Mouse (Mus musculus): Measurements from ENCODE around the gene Cdk17. TPM values are rescaled to one million over a fixed set of nuclear protein-coding genes. Genes with fewer than 3 reads are reported as not detected.
"Not testable (repeated sequence)": the region's sequence is repeated elsewhere in the genome, so short reads cannot be mapped to it uniquely, and the experiment has no call there.

The Cdk17 gene
- polyA plus RNA-seq, 1 experiment from 2014 or later = 15.2 TPM

- Histone ChIP-seq H3K9ac (no peak overlapping the region), H3K27me3 (no peaks in the 10 kb centered on the region), H3K9me3 (no peaks in the 10 kb centered on the region), H3K4me3 (no peak overlapping the region), H3K4me1 (no peaks in the 10 kb centered on the region), H3K4me2 (no peak overlapping the region), H3K27ac (no peak overlapping the region; the same call in 1 of the 2 replicates), H3K36me3 (no peaks in the 10 kb centered on the region)
- WGBS = 66% methylated on average over 6 of the region's 6 CpGs
- ATAC-seq (ENCODE audit: insufficient number of reproducible peaks, low FRiP score, low TSS enrichment, low read depth) = no peak
These were observed 16.7 kb upstream of the Cdk17 start for GRCm38 (mm10) chr10:93143986-93144314.

- Histone ChIP-seq H3K9me3 (no peaks in the 10 kb centered on the region), H3K27me3 (no peaks in the 10 kb centered on the region), H3K4me2 (no peak overlapping the region), H3K27ac (no peak overlapping the region), H3K4me3 (no peak overlapping the region), H3K4me1 (no peaks in the 10 kb centered on the region), H3K9ac (no peak overlapping the region), H3K36me3 (no peaks in the 10 kb centered on the region)
- no peak for ATAC-seq (ENCODE audit: insufficient number of reproducible peaks, low FRiP score, low TSS enrichment, low read depth)
- 83% methylated on average over 1 of the region's 1 CpGs for WGBS
These were observed 16.1 kb upstream of the Cdk17 start for GRCm38 (mm10) chr10:93144579-93144978.

GRCm38 (mm10) chr10:93145088-93145487 is 15.6 kb upstream of the Cdk17 start:
- Histone ChIP-seq H3K4me3 (no peak overlapping the region), H3K4me1 (no peaks in the 10 kb centered on the region), H3K27me3 (no peaks in the 10 kb centered on the region), H3K9me3 (no peaks in the 10 kb centered on the region), H3K9ac (no peak overlapping the region), H3K27ac (no peak overlapping the region), H3K36me3 (no peaks in the 10 kb centered on the region), H3K4me2 (no peak overlapping the region)
- no peak for ATAC-seq (ENCODE audit: insufficient number of reproducible peaks, low FRiP score, low TSS enrichment, low read depth)
- WGBS = 60% methylated on average over 10 of the region's 10 CpGs

- no peaks in the 10 kb centered on the region for H3K9me3 ChIP-seq
- ATAC-seq (ENCODE audit: insufficient number of reproducible peaks, low FRiP score, low TSS enrichment, low read depth) = no peak
- H3K9ac ChIP-seq = no peak overlapping the region
- no peak overlapping the region for H3K4me2 ChIP-seq
- no peak overlapping the region for H3K27ac ChIP-seq
- H3K4me3 ChIP-seq = no peak overlapping the region
- H3K36me3 ChIP-seq = no peaks in the 10 kb centered on the region
- no peaks in the 10 kb centered on the region for H3K4me1 ChIP-seq
- no peaks in the 10 kb centered on the region for H3K27me3 ChIP-seq
- 85% methylated on average over 4 of the region's 4 CpGs for whole genome bisulfite sequencing
These were observed 14.1 kb upstream of the Cdk17 start for GRCm38 (mm10) chr10:93146601-93147000.

GRCm38 (mm10) chr10:93147691-93148090 is 13.0 kb upstream of the Cdk17 start:
- Histone ChIP-seq H3K9ac (no peak overlapping the region), H3K4me3 (no peak overlapping the region), H3K27ac (no peak overlapping the region), H3K27me3 (no peaks in the 10 kb centered on the region), H3K9me3 (no peaks in the 10 kb centered on the region), H3K36me3 (no peaks in the 10 kb centered on the region), H3K4me2 (no peak overlapping the region), H3K4me1 (no peaks in the 10 kb centered on the region)
- WGBS = 83% methylated on average over 6 of the region's 6 CpGs
- ATAC-seq (ENCODE audit: insufficient number of reproducible peaks, low FRiP score, low TSS enrichment, low read depth) = no peak

- Histone ChIP-seq H3K27ac (no peak overlapping the region), H3K36me3 (no peaks in the 10 kb centered on the region), H3K4me2 (no peak overlapping the region), H3K9ac (no peak overlapping the region), H3K27me3 (no peaks in the 10 kb centered on the region), H3K9me3 (no peaks in the 10 kb centered on the region), H3K4me1 (no peaks in the 10 kb centered on the region), H3K4me3 (no peak overlapping the region)
- 28% methylated on average over 1 of the region's 2 CpGs for WGBS
- no peak for ATAC-seq (ENCODE audit: insufficient number of reproducible peaks, low FRiP score, low TSS enrichment, low read depth)
These were observed 11.1 kb upstream of the Cdk17 start for GRCm38 (mm10) chr10:93149597-93149996.

- Histone ChIP-seq H3K4me2 (no peak overlapping the region), H3K4me1 (no peaks in the 10 kb centered on the region), H3K27ac (no peak overlapping the region), H3K4me3 (no peak overlapping the region), H3K36me3 (no peaks in the 10 kb centered on the region), H3K9ac (no peak overlapping the region), H3K9me3 (no peaks in the 10 kb centered on the region), H3K27me3 (no peaks in the 10 kb centered on the region)
- no peak for ATAC-seq (ENCODE audit: insufficient number of reproducible peaks, low FRiP score, low TSS enrichment, low read depth)
- 47% methylated on average over 6 of the region's 6 CpGs for WGBS
These were observed 8.9 kb upstream of the Cdk17 start for GRCm38 (mm10) chr10:93151775-93152174.

- Histone ChIP-seq H3K36me3 (no peaks in the 10 kb centered on the region), H3K4me1 (no peaks in the 10 kb centered on the region; the same call in 1 of the 2 replicates), H3K4me3 (no peak overlapping the region), H3K4me2 (no peak overlapping the region), H3K27ac (no peak overlapping the region), H3K9me3 (no peaks in the 10 kb centered on the region), H3K27me3 (no peaks in the 10 kb centered on the region), H3K9ac (no peak overlapping the region)
- ATAC-seq (ENCODE audit: insufficient number of reproducible peaks, low FRiP score, low TSS enrichment, low read depth) = no peak
- 84% methylated on average over 5 of the region's 5 CpGs for WGBS
These were observed 8.0 kb upstream of the Cdk17 start for GRCm38 (mm10) chr10:93152698-93153097.

GRCm38 (mm10) chr10:93153404-93153803 is 7.3 kb upstream of the Cdk17 start:
- H3K27ac ChIP-seq; ATAC-seq (ENCODE audit: insufficient number of reproducible peaks, low FRiP score, low TSS enrichment, low read depth); H3K27me3 ChIP-seq; H3K36me3 ChIP-seq; H3K9ac ChIP-seq; H3K4me1 ChIP-seq; H3K4me2 ChIP-seq; H3K9me3 ChIP-seq; H3K4me3 ChIP-seq: not testable (repeated sequence)
- WGBS = 94% methylated on average over 2 of the region's 2 CpGs

GRCm38 (mm10) chr10:93159651-93160496 is 801 bp upstream of the Cdk17 start:
- Histone ChIP-seq H3K9ac (0 out of 2 replicates have a peak overlapping the region, but pooled peaks have one; percentile 33), H3K4me1 (peaks cover 19% of the 10 kb centered on the region), H3K4me2 (peak overlapping the region; percentile 61), H3K9me3 (no peaks in the 10 kb centered on the region), H3K27me3 (no peaks in the 10 kb centered on the region), H3K36me3 (no peaks in the 10 kb centered on the region), H3K4me3 (peak overlapping the region; percentile 96), H3K27ac (peak overlapping the region; percentile 67)
- WGBS = 27% methylated on average over 17 of the region's 17 CpGs
- ATAC-seq (ENCODE audit: insufficient number of reproducible peaks, low FRiP score, low TSS enrichment, low read depth) = peak; percentile 59

- H3K4me1 ChIP-seq = peaks cover 22% of the 10 kb centered on the region
- ATAC-seq (ENCODE audit: insufficient number of reproducible peaks, low FRiP score, low TSS enrichment, low read depth) = peak; percentile 92
- H3K27ac ChIP-seq = peak overlapping the region; percentile 99
- 0% methylated on average over 25 of the region's 26 CpGs for WGBS
- peak overlapping the region; percentile 96 for H3K4me3 ChIP-seq
- no peaks in the 10 kb centered on the region for H3K9me3 ChIP-seq
- no peaks in the 10 kb centered on the region for H3K36me3 ChIP-seq
- no peaks in the 10 kb centered on the region for H3K27me3 ChIP-seq
- peak overlapping the region; percentile 61 for H3K4me2 ChIP-seq
- peak overlapping the region; percentile 97 for H3K9ac ChIP-seq
These were observed 223 bp upstream of the Cdk17 start for GRCm38 (mm10) chr10:93160497-93160806.

GRCm38 (mm10) chr10:93161511-93162275 is 1.0 kb downstream of the Cdk17 start:
- Histone ChIP-seq H3K36me3 (no peaks in the 10 kb centered on the region), H3K27ac (peak overlapping the region; percentile 99), H3K9ac (peak overlapping the region; percentile 97), H3K27me3 (no peaks in the 10 kb centered on the region), H3K4me1 (peaks cover 33% of the 10 kb centered on the region), H3K9me3 (no peaks in the 10 kb centered on the region), H3K4me3 (peak overlapping the region; percentile 96), H3K4me2 (peak overlapping the region; percentile 57)
- no peak; the same call in 1 of the 2 replicates for ATAC-seq (ENCODE audit: insufficient number of reproducible peaks, low FRiP score, low TSS enrichment, low read depth)
- WGBS = 1% methylated on average over 33 of the region's 33 CpGs

All from limb, embryonic 15.5 days (tissue).